Mouse (Mus musculus) T-cell, adult 2 months (primary cell): ENCODE data around the gene Gosr2.

Experiments used
- DNase-seq: peaks from one replicate; pipeline ENCODE4 v3.0.0; 2022; ENCODE audit warnings: low spot score

The Gosr2 gene

GRCm38 (mm10) chr11:103647921-103648620 is 49.6 kb downstream of the Gosr2 start:
- no peak for DNase-seq

DNA sequence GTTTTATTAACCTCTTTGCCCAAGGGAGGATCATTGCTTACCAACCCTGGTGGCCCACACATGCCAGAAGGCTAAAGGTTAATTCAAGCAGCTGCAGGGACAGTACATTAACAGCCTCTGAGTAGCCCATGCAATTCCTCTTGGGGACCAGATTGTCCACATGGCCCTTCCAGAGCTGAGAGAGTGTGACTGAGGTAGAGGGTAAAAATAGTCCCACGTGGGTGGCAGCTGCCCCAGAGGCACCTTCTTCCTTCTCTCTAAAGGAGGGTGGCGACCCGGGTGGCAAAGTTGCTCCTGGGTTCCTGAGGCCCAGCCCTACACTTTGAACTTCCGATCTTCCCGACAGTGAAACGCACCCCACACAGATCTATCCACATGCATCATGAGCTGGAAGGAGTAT is 51.4 kb downstream of the Gosr2 start:
- DNase-seq: no peak

DNA sequence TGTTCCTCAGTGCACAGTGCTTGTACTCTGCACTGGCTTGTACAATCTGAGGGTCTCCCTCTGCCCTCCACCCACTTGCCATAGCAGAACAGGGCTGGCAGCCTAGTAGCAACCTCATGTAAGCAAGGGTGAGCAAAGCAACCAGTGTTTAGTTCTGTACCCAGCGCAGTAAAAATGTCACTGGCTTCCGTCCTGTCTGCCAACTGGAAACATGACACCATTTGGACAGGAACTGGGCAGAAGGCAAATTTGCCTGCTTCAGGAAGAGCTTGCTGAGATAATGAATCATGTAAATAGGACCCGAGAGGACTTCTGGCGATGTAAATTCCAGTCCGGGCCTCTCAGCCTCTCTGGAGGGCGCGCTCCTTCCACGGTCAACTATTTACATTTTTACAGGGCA is 52.0 kb downstream of the Gosr2 start:
- DNase-seq: no peak

- no peak for DNase-seq
Observed at GRCm38 (mm10) chr11:103643211-103643610, 54.5 kb downstream of the Gosr2 start.

DNA sequence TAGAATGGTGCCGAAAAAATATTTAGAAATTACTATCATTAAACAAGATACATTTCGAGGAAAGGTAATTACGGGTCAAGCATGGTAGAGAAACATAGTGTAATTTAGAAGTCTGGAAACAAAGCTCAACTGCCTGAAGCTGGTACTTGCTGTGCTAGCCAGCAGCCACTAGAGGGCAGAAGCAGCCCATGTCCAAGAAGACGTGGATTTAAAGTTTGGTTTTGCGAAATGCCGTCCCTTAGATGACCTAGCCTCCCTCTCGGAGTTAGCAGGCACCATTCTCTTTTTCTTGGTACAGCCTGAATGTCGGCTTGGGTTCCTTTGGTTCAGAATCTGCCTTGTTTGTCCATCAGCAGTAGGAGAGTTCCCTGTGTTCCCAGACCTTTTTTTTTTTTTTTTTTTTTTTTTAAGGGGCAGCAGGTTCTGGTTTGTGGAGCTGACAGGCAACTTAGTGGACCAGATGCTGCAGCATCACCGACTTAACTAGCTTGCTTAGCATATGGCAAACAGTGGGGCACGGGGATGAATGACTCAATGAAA is 58.2 kb downstream of the Gosr2 start:
- no peak for DNase-seq

DNA sequence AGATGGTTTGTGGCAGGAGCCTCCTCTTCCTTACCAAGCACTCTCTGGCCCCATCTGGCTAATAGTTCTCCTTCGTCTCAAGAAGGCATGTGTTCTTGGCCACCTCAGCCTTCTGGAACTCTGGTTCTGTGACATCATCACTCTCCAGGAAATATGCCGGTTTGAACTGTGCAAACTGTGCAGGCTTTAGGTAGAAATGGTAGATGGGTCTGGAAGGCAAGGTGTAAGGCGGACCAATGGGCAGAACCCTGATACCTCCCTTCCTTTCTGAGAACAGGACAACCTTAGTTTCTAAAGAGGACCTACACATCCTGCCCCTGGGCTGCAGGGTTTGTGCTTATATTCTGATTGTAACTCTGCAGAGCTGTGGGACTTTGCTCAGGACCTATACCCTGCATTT is 58.9 kb downstream of the Gosr2 start, which contains the start of gene Lyzl6:
TSS of gene Lyzl6 (minus strand) at position 101 of the 400 bp plus-strand sequence.
- DNase-seq: no peak

DNA sequence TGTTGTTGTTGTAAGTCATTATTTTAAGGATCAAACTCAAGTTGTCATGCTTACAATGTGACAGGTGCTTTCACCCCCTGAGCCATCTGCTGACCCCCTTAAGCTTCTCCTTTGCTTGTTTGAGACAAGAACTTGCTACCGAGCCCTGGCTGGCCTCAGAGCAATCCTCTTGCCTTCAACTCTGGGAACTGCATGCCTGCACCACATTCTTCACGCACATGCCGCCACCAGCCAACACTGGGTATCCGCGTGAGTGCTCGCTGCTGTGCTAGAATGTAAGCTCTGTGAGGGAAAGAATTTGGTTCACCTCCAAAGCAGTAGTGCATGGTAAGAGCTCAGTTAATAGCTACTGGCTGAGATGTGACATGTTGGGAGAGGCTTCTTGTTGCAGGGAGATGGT is 61.4 kb downstream of the Gosr2 start:
- no peak for DNase-seq

DNA sequence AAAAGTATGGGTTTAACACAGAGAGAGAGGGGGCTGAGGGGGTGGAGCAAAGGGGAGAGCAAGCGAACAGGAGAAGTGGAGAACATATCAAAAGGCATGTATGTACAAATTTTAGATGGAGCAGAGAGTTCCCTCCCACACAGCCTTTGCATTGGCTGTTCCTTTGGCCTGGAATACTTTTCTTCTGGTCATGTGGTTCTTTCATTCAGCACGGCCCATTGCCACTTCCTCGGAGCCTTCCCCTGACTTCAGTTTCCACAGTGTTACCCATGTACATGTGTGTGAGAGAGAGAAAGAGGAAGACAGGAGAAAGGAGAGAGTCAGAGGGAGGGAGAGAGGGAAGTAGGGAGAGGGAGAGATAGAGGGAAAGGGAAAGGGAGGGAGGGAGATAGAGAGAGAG is 62.2 kb downstream of the Gosr2 start:
- DNase-seq: no peak

DNA sequence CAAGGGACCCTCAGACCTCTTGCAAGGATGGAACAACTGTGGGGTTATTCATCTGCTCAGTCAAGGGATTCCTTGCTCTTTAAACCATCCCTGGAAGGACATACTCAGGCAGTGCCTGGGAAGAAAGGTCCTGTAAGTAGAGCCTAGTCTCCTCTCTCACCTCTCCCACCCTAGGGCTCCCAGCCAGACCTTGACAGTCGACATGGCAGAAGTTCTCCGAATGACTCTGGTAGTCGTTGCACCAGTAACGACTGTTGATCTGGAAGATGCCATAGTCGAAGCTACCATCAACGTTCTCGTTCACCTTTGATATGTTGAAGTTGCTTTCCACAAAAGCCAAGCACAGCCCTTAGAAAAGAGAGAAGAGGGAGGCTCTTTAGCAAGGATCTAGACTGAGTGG is 62.9 kb downstream of the Gosr2 start:
- no peak for DNase-seq

DNA sequence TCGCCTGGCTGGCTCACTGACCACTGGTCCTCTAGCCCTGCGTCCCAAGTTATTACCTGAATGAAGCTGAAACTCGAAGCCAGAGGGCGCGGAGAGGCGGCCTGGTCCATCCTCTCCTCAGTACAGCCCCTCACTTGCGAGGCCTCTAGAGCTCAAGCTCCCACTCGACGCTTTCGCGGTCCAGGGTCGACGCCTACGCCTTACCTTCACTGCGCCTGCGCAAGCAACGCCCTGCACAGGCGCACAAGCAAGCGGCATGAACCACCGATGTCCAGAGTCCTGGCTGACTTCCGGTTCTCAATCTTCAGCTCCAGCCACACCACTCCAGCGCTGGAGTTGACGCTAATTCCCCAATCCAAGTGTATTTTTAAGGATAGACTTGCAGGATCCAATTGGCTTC is 70.2 kb downstream of the Gosr2 start:
- DNase-seq: no peak
